Mouse (Mus musculus): ENCODE measurements around the gene Gpr137. TPM values are rescaled to one million over a fixed set of nuclear protein-coding genes. Genes with fewer than 3 reads are reported as not detected.
"Not testable (repeated sequence)": the region's sequence is repeated elsewhere in the genome, so short reads cannot be mapped to it uniquely, and the experiment has no call there.

The Gpr137 gene
- polyA plus RNA-seq (2012; rRNA removed): 63.3 and 70.7 TPM in 2 replicates

GRCm38 (mm10) chr19:6942249-6942691 is at the start of gene Gpr137:
Gpr137 (minus strand) TSS chr19:6942480.
- WGBS: under 1% methylated on average over 27 of the region's 27 CpGs
- no peak for DNase-seq (ENCODE audit: low read depth, low spot score)

DNA sequence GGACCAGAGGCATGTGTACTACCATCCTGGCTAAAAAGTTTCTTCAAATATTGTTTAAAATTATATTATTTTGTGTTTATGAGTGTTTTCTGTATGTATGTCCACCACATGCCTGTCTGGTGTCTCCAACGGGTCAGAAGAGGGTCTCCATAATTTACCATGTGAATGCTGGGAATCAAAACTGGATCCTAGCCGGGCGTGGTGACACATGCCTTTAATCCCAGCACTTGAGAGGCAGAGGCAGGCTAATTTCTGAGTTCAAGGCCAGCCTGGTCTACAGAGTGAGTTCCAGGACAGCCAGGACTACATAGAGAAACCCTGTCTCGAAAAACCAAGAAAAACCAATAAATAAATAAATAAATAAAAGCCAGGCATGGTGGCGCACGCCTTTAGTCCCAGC is 48.9 kb upstream of the Gpr137 start:
- not testable (repeated sequence) for DNase-seq (ENCODE audit: low read depth, low spot score)
- 91% methylated on average over 6 of the region's 6 CpGs for WGBS

DNA sequence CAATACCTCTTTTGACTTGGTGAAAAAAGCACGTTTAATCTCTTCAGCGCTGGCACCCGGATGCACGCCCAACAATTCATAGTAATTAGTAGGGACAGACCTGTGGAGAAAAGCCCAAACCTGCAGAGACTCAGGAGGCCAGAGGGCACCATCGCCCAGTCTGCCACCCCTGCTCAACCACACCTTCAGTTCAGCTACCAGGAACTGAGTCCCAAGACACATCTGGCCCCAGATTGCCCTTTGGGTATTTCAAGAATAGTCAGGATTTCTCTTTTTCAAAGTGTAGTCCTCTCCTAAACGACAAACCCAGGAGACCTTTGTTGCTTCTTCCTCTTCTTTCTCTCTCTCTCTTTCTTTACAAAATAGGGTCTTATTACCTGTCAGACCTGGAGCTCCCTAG is 48.4 kb upstream of the Gpr137 start:
- WGBS: 74% methylated on average over 6 of the region's 6 CpGs
- DNase-seq (ENCODE audit: low read depth, low spot score): no peak

DNA sequence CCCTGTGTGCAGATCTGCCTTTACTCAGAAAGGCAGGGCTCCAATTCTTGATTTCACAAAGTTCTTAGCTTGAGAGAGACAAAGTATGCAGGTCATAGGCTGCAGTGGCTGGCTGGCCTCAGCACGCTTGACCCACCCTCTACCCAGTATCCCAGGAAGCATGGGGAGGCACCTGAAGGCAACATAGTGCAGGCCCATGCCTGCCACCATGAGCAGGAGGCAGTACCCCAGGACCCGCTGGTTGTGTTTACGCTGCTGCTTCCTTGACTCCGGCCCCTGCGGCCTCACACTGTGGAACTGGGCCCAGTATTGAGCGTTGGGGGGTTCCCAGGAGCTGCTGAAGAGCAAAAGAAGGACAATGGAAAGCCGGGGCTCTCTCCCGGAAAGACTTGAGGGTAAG is 47.0 kb upstream of the Gpr137 start:
- DNase-seq (ENCODE audit: low read depth, low spot score): no peak
- WGBS: 92% methylated on average over 8 of the region's 8 CpGs

DNA sequence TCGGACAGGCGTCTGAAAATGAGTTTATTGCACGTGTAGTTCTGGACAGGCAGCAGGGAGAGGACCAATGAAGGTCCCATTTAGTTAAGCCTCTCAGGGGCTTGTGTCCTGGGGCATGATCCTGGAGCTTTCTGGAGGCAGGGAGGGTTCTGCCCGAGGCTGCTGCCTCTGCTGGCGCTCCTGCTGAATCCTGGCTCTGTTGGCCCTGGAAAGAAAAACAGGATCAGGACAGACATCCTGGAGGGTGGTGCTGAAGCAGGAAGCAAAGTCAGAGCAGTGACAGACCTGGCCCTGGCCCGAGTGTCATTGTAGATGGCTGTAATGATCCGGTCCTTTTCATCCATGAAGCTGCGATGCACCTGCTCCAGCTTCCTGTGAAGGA is 45.6 kb upstream of the Gpr137 start:
- DNase-seq (ENCODE audit: low read depth, low spot score): no peak
- 2% methylated on average over 8 of the region's 8 CpGs for WGBS

DNA sequence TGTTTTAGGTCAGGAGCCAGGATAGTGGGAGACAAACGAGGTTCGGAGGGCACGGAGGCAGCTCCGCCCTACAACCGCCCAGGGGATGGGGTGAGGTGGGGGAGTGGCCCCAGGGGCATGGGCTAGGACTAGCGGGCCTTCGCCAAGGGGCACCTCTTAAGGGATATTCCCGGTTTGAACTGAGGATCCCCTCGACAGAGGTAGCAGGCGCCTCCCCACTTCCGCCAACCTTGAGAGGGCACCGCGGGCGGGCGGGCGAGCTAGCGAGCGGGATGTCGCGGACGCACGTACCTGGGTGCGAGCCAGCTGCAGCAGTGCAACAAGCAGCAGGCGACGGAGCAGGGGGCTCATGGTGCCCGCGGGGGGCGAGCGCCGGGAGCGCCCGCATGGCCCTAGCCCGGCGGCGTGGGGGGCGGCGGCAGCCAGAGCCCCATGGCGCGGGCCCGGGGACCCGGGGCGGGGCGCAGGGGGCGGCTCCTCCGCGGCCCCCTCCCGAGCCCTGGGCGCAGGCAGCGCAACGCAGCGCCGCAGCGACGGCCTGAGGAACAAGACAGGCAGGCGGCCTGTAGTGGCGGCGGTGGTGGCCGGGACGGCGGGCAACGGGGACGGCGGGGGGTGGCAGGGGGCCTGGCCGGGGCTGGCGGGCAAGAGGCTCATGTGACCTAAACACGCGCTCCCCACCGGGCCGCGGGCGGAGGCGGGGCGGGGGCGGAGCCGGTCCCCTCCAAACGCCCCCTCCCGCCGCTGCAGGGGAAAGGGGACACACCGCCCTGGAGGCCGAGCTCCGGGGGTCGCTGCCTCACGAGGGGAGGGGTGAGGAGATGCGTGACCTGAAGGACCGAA is 45.0 kb upstream of the Gpr137 start, which contains the start of gene Vegfb:
TSS of gene Vegfb (minus strand) at position 591 of the 843 bp plus-strand sequence.
- WGBS: 2% methylated on average over 82 of the region's 85 CpGs
- DNase-seq (ENCODE audit: low read depth, low spot score): no peak

GRCm38 (mm10) chr19:6985951-6986708 is 43.9 kb upstream of the Gpr137 start:
- WGBS: 75% methylated on average over 10 of the region's 10 CpGs

GRCm38 (mm10) chr19:6985300-6985699 is 43.0 kb upstream of the Gpr137 start:
- DNase-seq (ENCODE audit: low read depth, low spot score): no peak
- 63% methylated on average over 19 of the region's 19 CpGs for WGBS

More at GRCm38 (mm10) chr19:6985951-6986708, 43.9 kb upstream of the Gpr137 start:
- no peak for DNase-seq (ENCODE audit: low read depth, low spot score)

DNA sequence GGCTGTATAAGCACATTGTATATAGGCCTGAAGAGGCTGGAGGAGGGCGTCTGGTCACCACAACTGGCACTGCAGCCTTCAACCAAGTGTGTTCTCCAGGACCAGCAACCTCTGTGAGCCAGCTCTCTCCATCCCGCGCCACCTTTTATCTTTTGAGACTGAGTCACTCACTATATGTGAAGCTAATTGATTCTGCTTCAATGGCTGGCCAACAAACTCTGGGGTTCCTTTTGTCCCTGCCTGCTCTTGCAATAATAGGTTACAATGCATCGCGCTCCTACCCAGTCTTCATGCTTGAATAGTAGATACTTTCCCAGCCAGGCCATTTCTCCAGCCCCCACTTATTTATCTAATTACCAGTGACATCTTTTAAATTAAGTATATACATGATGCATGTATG is 41.3 kb upstream of the Gpr137 start:
- no peak for DNase-seq (ENCODE audit: low read depth, low spot score)
- 99% methylated on average over 5 of the region's 5 CpGs for WGBS

GRCm38 (mm10) chr19:6981465-6981864 is 39.2 kb upstream of the Gpr137 start:
- DNase-seq (ENCODE audit: low read depth, low spot score): no peak
- 79% methylated on average over 4 of the region's 4 CpGs for WGBS

DNA sequence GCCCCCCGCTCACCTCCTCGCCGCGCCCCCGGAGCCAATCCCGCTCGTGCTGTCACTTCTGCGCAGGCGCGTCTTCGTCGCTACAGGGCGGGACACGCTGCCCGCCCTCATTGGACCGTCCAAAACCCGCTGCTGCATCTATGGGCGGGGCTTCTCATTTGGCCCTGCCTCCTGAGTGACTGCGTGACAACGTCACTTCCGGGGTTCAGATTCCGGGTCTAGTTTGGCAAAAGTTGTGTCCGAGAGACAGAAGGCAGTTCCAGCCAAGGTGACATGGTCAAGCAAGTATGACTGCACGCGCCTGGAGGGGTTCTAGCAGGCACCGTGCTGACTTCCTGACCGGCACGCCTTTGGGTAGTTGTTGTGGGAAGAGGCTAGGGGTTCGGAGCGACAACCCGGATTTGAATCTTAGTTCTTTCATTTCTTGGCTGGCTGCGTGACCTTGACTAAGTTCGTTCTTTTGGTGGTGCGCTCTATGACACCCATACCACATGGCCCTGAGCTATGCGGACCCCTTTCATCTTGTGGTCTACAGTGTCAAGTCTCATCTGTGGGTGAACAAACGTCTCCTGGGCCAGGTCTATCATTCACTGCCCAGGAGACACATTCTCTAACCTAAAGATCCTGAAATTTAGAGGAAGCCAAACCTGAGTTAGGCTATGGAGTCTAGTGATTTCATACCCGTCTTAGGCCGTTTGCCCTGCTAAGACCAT is 38.3 kb upstream of the Gpr137 start, which contains the start of gene Fkbp2:
TSS of gene Fkbp2 (minus strand) at position 121 of the 713 bp plus-strand sequence.
- 1% methylated on average over 38 of the region's 38 CpGs for WGBS
- DNase-seq (ENCODE audit: low read depth, low spot score): peak; percentile 98

- DNase-seq (ENCODE audit: low read depth, low spot score): peak; percentile 98
- WGBS: 1% methylated on average over 59 of the region's 59 CpGs
These were observed 37.5 kb upstream of the Gpr137 start for GRCm38 (mm10) chr19:6979486-6980380.

- WGBS: 13% methylated on average over 11 of the region's 11 CpGs
- no peak for DNase-seq (ENCODE audit: low read depth, low spot score)
These were observed 36.8 kb upstream of the Gpr137 start for GRCm38 (mm10) chr19:6979001-6979479.

GRCm38 (mm10) chr19:6978639-6978974 is 36.3 kb upstream of the Gpr137 start:
- WGBS: 37% methylated on average over 3 of the region's 3 CpGs
- no peak for DNase-seq (ENCODE audit: low read depth, low spot score)

GRCm38 (mm10) chr19:6977759-6978638 is 35.7 kb upstream of the Gpr137 start:
- no peak for DNase-seq (ENCODE audit: low read depth, low spot score)
- WGBS: 81% methylated on average over 13 of the region's 13 CpGs

GRCm38 (mm10) chr19:6975537-6976521 is 33.5 kb upstream of the Gpr137 start, which contains the start of gene Plcb3:
Plcb3 (minus strand) TSS chr19:6976470.
- no peak for DNase-seq (ENCODE audit: low read depth, low spot score)

More at GRCm38 (mm10) chr19:6975537-6976521, 33.5 kb upstream of the Gpr137 start, which contains the start of gene Plcb3:
- 0% methylated on average over 16 of the region's 16 CpGs for WGBS

Data from large intestine, adult 2 months (tissue).